Mouse (Mus musculus) left cerebral cortex, adult 6 months (tissue): Measurements from ENCODE around the gene Zfp428. TPM values are rescaled to one million over a fixed set of nuclear protein-coding genes. Genes with fewer than 3 reads are reported as not detected.

Source experiments
- long read RNA-seq, 2 experiments: library from polyadenylated mRNA; unstranded; transcript quantifications; one replicate each; pipeline ENCODE4 v2.0.0; 2019 to 2020
- polyA plus RNA-seq: library from polyadenylated mRNA; unstranded; fragments of <200 nt; fragmentation: Nextera tagmentation; gene quantifications from 2 replicates; pipeline ENCODE4 v1.2.3, GENCODE M21; 2021

Zfp428 gene
- 108 and 111 TPM in 2 replicates for polyA plus RNA-seq
- long read RNA-seq, experiment 1, transcript Zfp428-201 (3 exons, 1,182 nt) = major isoform, 28 of 57 reads
- long read RNA-seq, experiment 1, transcript Zfp428-203 (3 exons, 1,159 nt) = minor isoform, 24 of 57 reads
- long read RNA-seq, experiment 1, partial matches to known transcripts = 1 of 57 reads
- long read RNA-seq, experiment 1, other reads (novel, unspliced or antisense) = 4 of 57 reads
- long read RNA-seq, experiment 2, transcript Zfp428-203 (3 exons, 1,159 nt) = minor isoform, 14 of 110 reads
- long read RNA-seq, experiment 2, transcript Zfp428-201 (3 exons, 1,182 nt) = major isoform, 69 of 110 reads
- long read RNA-seq, experiment 2, partial matches to known transcripts = 6 of 110 reads
- long read RNA-seq, experiment 2, other reads (novel, unspliced or antisense) = 20 of 110 reads

DNA sequence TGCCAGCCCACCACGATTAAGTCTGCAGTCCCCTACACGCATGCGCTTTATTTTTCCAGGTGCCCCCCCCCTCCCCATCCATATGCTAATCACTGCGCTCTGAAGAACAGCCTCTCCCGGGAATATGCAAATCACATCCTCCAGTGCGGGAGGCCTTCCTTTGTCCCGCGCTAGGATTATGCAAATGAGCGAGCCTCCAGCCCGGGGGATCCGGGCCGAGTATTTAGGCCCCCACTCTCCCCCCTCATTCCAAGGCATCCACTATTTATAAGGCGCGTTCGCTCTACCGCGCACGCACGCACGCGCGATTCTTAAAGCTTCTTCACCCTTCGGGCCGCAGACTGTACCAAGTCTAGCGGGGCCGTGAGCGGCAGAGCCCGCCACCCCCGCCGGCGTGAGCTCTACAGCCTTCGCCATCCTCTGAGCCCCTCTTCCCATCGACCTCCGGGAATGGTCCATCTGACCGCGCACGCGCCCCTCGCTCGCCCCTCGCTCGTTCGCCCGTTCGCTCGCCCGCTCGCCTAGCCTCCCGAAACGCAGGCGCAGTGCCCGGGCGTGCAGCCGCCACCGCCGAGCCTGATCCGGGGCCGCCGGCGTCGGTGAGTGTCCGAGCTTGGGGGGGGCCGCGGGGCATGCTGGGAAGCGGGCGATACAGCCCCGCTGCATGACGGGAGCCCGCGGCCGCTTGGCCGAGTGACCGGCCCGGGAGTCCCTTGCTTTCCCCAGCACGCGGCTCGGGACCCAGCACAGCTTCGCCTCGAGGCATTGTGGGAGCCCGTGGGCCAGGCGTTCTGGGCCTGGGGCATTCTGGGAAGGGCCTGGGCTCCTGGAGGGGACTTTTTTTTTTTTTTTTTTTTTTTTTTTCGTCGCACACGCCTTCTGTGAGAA is at the start of gene Zfp428:
TSS of gene Zfp428 (plus strand) at position 169 of the 888 bp plus-strand sequence.

DNA sequence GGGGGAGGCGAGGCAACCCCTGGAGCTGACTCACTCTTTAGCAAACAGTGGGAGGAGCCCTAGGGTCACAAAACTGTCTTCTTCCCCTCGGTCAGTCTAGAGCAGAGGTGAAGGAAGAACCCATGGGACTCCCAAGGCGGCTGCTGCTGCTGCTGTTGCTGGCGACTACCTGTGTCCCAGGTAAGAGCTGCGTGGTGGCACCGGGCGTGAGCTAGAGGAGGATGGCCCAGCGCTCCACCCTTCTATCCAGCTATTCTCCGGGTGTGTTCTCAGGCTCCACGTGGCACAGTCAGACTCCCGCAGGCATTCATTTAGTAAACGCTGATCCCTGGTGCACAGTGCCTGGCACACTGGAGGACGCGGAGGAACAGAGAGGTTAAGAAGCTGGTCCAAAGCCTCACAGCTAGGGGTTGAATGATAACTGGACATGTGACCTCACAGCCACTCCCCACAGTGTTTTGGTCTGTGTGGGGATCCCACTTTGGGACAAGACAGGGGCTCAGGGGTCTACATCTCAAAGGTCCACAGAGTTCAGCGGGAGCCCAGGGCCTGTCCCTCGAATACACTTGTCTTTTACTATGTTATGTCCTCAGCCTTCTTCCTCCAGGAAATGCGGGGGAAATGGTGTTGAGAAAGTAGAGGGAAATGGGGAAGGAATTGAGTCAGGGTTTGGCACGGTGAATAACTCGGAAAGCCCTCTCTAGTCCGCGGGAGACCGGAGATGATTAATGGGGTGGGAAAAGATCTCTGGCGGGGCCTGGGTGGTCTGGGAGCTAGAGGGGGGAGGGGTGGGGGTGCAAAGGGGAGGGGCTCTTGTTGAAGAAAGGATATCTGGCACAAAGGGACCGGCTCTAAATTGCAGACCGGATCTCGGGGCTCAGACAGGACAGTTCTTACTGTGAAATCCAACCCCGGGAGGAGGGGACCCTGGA is 44.2 kb upstream of the Zfp428 start, which contains the start of gene Plaur:
TSS of gene Plaur (plus strand) at position 97 of the 932 bp plus-strand sequence.

DNA sequence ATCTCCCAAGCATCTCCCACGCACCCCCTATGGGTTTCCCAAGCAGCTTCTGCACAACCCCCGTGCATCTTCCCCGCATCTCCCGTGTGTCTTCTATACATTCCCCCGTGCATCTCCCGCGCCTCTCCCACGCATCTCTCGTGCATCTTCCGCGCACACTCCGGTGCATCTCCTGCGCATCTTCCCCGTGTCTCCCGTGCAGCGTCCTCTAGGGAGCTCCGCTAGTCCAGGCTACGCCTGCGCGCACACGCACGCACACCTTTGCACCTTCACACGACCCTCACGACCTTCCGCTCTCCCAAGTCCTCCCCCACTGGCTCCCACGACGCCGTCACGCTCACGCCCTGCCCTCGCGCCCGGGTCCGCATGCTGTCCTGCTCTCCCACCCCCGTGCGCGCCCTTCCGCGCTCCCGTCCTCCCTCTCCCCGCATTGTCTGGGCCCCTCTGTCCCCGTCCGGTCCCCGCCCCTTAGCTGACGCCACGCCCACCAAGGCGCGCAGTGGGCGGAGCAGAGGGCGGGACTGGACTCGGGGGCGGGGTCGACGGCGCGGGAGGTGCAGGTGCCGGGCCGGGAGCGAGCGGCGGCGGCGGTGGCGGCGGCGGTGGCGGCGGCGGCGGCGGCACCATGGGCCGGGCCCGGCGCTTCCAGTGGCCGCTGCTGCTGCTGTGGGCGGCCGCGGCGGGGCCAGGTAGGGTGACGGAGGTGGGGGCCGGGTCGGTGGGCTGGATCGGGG is 25.2 kb upstream of the Zfp428 start, which contains the start of gene Cadm4:
TSS of gene Cadm4 (plus strand) at position 550 of the 734 bp plus-strand sequence.

DNA sequence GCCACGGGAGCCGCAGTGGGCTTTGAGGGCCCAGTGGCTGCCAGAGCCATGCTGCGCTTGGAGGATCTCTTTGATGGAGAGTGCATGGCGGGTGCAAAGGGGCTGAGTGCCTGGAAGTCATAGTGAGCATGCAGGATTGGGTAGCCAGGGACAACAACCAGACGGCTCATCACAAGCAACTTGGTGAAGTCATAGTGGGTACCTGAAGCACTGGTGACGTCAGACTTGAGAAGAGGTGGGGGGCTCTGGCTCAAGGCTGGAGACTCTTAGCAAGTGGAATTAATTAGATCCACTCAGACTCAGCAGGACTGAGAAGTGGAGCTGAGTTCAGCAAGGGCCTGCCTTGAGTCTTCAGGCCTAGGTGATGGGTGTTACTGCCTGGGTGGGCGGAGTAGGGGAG is 5.5 kb downstream of the Zfp428 start, which contains the start of gene AC161166.1:
TSS of gene AC161166.1 (minus strand) at position 101 of the 400 bp plus-strand sequence.

DNA sequence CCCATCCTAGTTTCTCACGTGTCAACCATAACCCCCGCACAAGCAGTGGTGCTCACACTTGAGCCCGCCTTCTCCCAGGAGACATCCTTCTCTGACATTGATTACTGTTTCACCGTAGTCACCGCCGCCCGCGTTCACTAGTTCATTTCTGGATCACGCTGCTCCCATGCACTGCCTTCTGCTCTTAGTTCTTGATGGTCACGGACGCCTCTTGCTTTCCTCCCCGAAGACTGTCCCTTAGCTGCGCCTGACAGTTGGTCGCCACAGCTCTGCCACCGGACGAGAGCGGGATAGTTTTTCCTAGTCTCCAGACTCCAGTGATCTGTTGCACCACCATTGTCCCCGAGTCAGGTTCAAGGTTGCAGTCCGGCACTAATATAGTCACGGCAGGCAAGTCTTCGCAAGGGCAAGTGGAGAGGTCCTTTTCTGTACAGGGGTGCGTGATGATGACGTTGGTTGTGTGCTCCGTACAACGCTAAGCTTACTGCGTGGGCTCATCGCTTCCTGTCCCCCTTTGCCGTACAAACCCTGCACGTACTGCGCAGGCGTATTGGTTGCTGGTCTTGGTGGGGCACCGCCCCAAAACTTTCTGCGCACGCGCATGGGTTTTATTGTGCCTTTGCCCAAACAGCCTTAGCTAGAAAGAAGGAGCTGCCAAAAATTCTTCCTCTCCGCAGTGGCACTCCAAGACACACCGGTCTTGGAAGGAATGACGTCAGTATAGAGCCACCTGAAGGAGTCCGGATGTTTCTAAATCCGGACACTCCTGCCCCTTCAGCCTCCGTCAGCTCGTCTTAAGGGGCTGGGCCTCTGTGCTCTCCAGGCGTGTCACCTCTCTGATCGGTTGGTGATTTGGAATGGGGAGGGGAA is 23.5 kb downstream of the Zfp428 start, which contains the start of gene Irgq:
TSS of gene Irgq (plus strand) at position 628 of the 870 bp plus-strand sequence.

DNA sequence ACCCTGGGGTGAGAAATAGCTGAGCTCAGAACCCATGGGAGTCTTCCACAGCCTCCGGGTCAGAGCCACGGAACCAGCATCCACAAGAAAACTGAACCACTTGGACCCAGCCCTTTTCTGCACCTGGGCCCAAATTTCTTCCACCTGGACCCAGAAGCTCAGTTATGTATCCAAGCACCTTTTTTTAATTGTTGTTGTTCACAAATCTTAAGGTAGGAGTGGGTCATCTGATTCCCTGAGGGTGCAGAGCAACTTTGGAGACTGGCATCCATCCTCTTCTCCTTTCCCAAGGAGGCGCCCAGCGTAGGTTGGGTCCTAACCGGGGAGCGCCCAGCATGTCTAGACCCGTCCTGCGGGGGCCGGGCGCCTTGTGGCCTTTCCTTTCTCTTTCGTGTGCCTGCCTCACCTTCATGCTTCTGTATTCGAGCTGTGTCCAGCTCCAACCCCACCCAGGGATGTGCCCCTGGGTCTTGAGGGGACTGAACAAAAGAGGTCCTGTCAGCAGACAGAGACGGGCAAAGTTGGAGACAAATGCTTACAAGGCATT is 39.3 kb downstream of the Zfp428 start, which contains the start of the genes Pinlyp and Xrcc1:
TSS of gene Pinlyp (minus strand) at position 51 of the 547 bp plus-strand sequence.
TSS of gene Xrcc1 (plus strand) at position 222 of the 547 bp plus-strand sequence.

Other genes starting within 250 kb of the Zfp428 start
- 6.1 and 7.0 TPM in 2 replicates for gene Zfp93, start 236.6 kb upstream of the Zfp428 start, polyA plus RNA-seq
- 10.9 and 15.1 TPM in 2 replicates for gene Zfp61, start 205.8 kb upstream of the Zfp428 start, polyA plus RNA-seq
- 14.5 and 15.2 TPM in 2 replicates for gene Zfp94, start 190.3 kb upstream of the Zfp428 start, polyA plus RNA-seq
- not detected in 2 replicates for gene Tescl, start 173.1 kb upstream of the Zfp428 start, polyA plus RNA-seq
- gene Lypd5, start 157.8 kb upstream of the Zfp428 start, polyA plus RNA-seq = not detected in 2 replicates
- gene Kcnn4, start 136.7 kb upstream of the Zfp428 start, polyA plus RNA-seq = 0.45 and 0.63 TPM in 2 replicates
- 15.3 and 22.7 TPM in 2 replicates for gene Smg9, start 107.4 kb upstream of the Zfp428 start, polyA plus RNA-seq
- 0.33 and 0.49 TPM in 2 replicates for gene Irgc1, start 54.7 kb upstream of the Zfp428 start, polyA plus RNA-seq
- gene Plaur, start 44.5 kb upstream of the Zfp428 start, polyA plus RNA-seq = 3.0 and 3.1 TPM in 2 replicates
- gene Cadm4, start 25.0 kb upstream of the Zfp428 start, polyA plus RNA-seq = 6.4 and 35.9 TPM in 2 replicates
- not detected in 2 replicates for gene AC161166.1, start 5.4 kb downstream of the Zfp428 start, polyA plus RNA-seq
- 11.2 and 13.6 TPM in 2 replicates for gene Irgq, start 23.7 kb downstream of the Zfp428 start, polyA plus RNA-seq
- not detected in 2 replicates for gene Pinlyp, start 39.1 kb downstream of the Zfp428 start, polyA plus RNA-seq
- gene Xrcc1, start 39.3 kb downstream of the Zfp428 start, polyA plus RNA-seq = 24.9 and 25.5 TPM in 2 replicates
- 30.8 and 34.3 TPM in 2 replicates for gene Ethe1, start 80.5 kb downstream of the Zfp428 start, polyA plus RNA-seq
- 8.4 and 13.6 TPM in 2 replicates for gene Zfp575, start 80.6 kb downstream of the Zfp428 start, polyA plus RNA-seq
- gene Phldb3, start 103.8 kb downstream of the Zfp428 start, polyA plus RNA-seq = not detected in 2 replicates
- not detected in 2 replicates for gene Lypd3, start 129.5 kb downstream of the Zfp428 start, polyA plus RNA-seq
- gene Tex101, start 169.7 kb downstream of the Zfp428 start, polyA plus RNA-seq = not detected in 2 replicates
- gene BC049730, start 202.2 kb downstream of the Zfp428 start, polyA plus RNA-seq = not detected in 2 replicates
- gene Gm4763, start 219.9 kb downstream of the Zfp428 start, polyA plus RNA-seq = not detected in 2 replicates